Mouse (Mus musculus): ENCODE results near the gene Gm7951.
"Not testable (repeated sequence)": the region's sequence is repeated elsewhere in the genome, so short reads cannot be mapped to it uniquely, and the experiment has no call there.

Gene Gm7951

DNA sequence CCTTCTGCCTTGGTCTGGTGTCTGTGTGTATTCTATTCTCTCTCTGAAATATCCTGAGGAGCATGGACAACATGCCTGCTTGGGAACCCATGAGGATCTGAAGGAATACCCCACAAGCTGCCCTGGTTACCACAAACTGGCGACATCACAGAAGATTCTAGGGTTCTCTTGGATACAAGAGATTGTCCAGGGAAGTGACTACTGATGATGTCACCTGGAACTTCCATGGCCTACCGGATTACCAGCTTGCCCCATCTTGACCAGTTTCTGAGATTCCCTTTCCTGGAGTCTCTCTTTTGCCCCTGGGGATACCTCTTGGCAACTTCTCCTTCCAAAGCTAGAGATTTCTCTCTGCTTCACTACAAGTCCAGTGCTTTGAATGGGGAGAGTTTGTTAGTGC is at the start of gene Gm7951:
Gene Gm7951 (minus strand): TSS at position 101 of the 400 bp plus-strand sequence.
- DNase-seq (ENCODE audit: low spot score in 2 of 2), result not testable (repeated sequence)

- DNase-seq (ENCODE audit: low spot score in 2 of 2), result not testable (repeated sequence)
Measured at GRCm38 (mm10) chr14:42162522-42162921, 45.4 kb upstream of the Gm7951 start, which contains the start of gene Gm17027. Gene Gm17027, minus strand, starts transcription at chr14:42162622.

DNA sequence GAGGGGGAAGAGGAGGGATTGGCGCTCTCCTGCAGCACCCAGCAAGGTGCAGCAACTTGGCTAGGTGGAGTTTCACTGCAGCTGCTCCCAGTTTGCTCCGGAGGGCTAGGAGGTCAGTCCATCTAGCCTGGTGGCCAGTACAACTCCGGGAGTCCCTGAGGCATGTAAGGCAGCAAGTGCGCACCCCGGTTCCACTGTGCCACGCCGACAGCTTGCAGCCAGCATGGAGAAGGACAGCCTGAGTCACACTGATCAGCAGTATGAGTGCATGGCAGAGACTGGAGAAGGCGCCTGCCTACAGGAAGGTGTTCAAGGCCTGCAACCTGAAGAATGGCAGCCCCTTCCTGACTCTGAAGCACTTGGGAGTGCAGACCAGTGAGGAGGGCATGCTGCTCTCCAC is 17.4 kb upstream of the Gm7951 start:
- DNase-seq (ENCODE audit: low spot score in 2 of 2), result not testable (repeated sequence)

DNA sequence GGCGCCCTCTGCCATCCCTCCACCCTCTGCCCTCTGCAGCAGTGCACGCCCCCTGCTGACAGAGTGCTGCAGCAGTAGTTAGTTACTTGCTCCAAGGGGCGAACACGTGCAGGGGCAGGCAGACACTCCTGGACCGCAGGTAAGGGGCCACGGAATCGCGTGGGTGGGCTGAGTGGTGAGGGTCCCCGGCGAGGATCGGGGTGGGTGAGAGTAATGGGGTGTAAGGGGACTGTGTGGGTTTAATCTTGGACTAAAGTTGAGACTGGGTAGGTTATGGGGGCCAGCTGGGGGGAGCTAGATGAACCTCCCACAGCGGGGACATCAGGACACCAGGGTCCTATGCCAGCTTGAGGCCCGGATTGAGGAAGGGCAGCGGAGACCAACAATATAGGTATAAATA is 16.6 kb upstream of the Gm7951 start:
- DNase-seq (ENCODE audit: low spot score in 2 of 2), result not testable (repeated sequence)

Measured in heart, adult 9 months (tissue).